Mouse (Mus musculus) spleen, postnatal 4 days (tissue): ENCODE measurements around the gene Hexim2.

ENCODE experiments used
- DNase-seq, 2 experiments: peaks; one replicate each; pipeline ENCODE4 v3.0.0; 2022; ENCODE audit warnings: low spot score in 2 of 2

The Hexim2 gene

DNA sequence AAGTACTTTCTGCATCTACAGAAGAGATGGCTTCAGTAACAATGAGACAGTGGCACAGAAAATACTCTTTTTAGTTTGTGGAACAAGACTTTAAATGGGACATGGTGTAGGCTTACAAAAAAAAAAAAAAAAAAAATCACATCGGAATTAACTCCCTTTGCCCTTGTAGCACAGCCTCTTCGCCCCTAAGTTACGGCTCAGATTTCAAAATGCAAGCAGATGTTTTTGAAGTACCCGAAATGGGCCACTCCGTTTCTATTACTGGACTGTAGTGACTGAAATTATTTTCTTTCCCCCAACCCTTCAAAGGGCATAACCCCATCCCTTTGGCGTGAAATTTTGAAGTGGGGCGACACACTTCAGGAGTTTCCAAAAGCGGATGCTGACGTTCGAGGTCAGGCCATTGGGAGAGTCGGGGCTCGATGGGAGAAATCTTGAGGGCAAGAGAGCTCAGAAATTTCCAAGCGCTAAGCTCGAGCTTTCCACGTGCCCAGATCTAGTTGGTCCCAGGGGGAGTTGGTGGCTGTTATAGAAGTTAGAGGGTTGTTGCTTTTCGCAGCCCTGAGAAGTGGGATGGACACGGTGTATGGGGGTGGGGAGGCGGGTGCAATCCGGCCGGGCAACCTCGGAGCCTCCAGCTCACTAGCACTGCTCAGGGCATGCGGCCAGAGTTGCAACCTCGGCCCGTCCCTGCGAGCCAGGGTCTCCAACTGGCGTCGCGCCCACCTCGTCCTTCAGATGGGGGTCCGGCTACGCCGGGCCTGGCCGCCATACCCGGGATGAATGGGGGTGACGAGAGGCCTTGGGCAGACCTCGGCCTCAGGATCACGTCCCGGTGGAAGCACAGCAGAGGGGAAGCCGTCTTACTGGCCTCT, at the start of gene Hexim2:
Hexim2 (plus strand) TSS at position 729 of the 875 bp plus-strand sequence.
- DNase-seq: peak; percentile 55 to 87

DNA sequence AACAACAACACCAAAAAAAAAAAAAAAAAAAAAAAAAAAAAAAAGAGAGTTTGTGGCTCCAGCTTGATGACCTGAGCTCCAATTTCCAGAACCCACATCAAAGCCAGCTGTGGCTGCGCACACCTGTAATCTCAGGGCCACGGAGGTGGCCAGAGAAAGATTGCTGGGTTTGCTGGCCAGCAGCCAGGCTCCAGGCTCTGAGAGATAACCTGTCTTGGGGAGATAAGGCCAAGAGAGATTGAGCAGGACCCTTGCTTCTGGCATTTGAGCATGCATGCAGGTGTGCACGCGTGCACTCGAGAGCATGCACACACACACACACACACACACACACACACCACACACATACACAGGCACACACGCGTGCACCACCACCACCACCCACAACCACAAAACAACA, 38.9 kb upstream of the Hexim2 start:
- no peak for DNase-seq

DNA sequence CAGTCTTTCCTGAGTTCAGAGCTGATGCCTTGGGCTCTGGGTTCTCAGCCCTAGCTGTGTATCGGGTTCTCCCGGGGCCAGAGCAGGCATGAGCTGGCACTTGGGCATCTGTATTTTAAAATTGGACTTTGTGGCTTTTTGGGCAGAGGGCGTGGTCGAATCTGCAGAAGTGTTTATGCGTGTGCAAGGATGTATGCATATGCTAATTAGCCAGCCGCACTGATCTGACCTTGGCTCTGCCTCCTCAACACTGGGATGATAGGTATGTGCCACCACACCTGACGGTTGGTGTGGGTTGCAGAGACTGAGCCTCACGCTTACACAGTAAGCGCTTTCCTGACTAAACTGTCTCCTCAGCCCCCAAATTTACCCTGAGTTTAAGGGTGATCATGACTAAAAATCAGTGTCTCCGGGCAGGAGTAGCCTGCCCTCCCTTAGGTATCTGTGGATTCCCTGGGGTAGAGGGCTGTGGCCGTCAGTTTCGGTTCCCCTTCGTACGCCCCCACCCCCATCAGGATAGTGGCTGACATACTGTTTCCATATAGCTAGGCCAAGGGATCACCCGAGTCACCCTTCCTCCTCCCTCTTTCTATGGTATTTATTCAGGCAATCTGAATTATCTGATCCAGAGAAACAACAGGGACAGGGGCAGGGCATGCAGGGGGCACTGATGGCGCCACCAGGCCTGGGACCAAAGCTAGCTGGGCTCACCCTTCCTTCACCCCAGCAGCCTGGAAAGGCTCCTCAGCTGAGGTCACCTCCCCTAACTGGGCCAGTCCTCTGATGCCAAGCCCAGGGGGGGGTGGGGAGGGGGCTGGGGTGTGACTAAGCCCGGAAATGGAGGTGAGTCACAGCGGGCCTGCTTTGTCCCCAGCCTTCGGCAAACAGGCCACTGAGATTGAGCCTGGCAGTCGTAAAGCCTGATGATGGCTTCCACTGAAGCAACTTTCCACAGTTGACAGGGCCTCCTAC, 38.1 kb upstream of the Hexim2 start:
- DNase-seq: peak in 1 of 2 experiments; percentile 24

DNA sequence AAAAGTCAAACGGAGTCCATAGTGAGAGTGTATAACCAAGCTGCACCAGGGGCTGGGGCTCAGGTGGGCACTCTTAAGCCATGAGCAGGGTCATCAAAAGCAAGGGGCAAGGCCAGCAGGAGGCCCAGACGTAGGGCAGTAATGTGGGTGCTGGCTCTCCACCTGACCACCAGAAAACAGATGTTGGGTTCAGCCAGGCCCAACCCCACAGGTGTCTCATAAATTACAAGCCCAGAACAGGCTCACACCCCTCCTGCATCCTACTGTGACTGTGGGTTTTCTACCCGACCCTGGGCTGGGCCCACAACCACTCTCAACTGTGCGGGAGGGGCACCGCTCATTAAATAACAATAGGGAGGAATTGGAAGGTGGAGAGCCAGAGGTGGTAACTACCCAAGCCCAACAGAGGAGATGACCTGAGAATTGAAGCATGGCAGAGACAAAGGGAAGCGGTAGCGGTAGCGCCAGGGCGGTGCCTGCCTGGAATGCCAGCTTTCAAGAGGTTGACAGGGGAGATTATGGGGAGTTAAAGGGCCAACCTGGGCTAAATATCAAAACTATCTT, 37.0 kb upstream of the Hexim2 start:
- no peak for DNase-seq

DNA sequence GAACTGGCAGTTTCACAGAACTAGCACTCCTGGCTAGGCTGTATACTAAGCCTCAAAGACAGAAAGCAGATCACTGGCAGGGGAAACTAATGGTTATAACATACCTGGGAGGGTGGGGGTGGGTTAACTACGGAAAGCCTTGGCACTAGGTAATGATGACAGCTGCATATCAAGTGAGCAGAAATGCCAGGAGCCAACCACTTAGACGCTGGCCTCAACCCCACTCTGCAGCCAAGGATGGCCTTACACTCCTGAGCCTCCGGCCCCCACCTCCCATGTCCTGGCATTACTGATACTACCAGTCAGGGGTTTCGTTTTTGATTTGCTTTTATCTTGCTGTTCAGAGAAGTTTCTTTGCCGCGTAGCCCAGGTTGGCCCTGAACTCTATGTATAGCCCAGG, 36.4 kb upstream of the Hexim2 start:
- DNase-seq: no peak

DNA sequence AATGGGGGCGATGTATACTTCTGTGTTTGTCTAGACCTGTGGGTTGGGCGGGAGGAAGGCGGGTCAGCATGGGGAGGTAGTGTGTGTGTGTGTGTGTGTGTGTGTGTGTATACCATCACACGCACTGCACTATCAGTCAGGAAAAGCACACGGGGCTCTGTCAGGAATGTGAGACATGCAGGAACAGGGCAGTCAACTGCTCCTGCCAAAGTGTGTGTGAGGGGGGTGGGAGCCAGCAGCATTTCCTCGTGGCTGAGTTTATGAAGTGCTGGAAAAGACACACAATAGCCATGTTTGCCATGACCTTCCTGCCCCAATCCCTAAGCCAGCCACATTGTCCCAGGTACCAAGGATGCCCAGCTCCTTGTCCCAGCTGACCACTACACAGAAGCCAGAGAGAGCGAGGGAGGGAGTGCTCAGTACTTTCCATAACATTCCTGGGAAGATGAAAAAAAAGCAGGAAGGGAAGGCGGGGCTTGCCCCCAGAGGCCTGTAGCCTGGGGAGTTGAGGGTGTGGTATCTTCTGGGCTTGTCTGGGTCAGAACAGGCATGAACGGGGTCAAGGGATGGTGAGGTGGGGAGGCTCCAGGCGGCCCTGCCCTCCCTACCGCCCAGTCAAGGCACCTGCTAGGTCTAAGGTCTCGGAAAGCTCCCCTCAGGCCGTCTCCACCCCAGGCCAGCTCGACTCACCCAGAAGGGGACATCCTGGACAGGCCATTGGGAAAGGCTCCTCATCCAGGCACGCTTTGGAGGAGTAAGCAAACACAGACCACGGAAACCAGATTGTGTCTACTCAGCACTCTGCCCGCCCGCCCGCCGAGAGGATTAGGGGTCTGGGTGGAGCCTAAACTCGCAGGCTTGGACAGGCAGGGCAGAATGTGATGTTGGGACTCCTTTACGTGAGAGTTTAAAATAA, 35.0 kb upstream of the Hexim2 start:
- DNase-seq: peak in 1 of 2 experiments; percentile 59

GRCm38 (mm10) chr11:103098531-103099190, 33.6 kb upstream of the Hexim2 start:
- no peak for DNase-seq

- DNase-seq: peak in 1 of 2 experiments; percentile 63
Observed at GRCm38 (mm10) chr11:103099352-103099940, 32.8 kb upstream of the Hexim2 start.

DNA sequence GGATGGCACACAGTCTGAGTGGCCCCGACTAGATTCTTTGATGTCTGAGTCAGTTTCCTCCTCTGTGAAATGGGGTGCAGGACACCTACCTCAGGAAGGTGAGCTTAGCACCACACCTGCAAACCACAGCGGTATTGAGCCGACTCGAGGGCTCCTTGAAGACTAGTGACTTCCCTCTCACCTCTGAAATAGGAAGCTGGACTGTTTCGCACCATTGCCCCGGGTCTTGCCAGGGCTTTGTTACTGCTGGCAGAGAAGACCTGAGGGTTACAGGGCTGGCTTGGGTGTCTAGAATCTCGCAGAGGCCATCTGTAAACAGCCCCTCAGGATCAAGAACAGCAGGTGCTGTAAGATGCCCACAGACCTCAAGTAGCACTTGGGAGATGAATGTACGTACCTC, 31.9 kb upstream of the Hexim2 start:
- no peak for DNase-seq

DNA sequence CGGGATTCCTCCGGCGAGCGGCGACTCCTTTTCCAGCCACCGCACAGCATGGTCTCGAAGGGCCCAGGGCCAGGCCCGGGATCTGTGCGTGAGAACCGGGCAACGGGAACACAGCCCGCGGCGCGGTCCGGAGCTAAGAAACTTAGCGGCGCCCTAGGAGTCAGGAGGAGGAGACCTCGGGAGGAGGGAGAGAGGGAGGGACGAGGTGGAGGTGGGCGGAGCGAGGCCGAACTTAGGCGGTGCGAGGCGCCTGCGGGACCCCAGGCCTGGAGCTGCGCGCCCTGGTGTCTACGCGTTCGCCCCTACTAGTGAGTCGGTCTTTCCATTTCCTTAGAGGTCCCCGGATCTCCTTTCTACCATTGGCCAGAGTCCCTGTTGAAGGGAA, 30.8 kb upstream of the Hexim2 start, which contains the start of the genes Plcd3 and Acbd4:
Plcd3 (minus strand) TSS at position 178 of the 385 bp plus-strand sequence.
Acbd4 (plus strand) TSS at position 202 of the 385 bp plus-strand sequence.
- DNase-seq: peak; percentile 57 to 77

DNA sequence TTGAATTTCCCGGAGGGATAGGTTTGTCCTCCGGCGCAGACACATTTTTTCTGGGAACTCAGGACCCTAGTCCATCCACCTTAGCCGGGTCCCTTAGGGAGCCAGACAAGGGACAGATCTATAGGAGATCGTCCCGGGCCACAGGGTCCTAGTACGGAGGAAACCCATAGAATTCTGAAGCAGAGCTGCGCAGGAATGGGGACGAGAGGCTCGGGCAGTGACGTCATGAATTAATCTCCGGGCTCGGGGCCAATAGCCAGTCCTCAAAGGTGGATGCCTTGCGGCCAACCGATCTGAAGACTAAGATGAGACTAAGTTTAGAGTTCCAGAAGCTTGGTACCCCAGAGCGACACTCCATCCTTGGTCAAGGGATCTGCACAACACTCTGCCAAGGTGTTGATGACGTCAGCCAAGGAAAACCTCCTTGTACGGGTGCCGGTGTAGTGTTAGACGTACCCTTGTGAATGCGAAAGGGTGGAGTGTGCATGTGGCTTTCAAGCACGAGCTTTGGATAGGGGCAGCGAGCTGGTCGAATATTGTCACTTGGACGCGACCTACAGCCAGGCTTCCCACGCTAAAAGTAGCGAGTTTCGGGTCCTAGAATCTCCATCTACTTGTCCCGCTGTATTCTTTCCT, 30.2 kb upstream of the Hexim2 start:
- DNase-seq: peak; percentile 54 to 67

GRCm38 (mm10) chr11:103102725-103103349, 29.4 kb upstream of the Hexim2 start:
- peak; percentile 98 to 100 for DNase-seq

GRCm38 (mm10) chr11:103103621-103104020, 28.6 kb upstream of the Hexim2 start:
- DNase-seq: no peak

GRCm38 (mm10) chr11:103104469-103104868, 27.8 kb upstream of the Hexim2 start:
- peak; percentile 52 to 66 for DNase-seq

GRCm38 (mm10) chr11:103105180-103105725, 27.0 kb upstream of the Hexim2 start:
- no peak for DNase-seq

GRCm38 (mm10) chr11:103105810-103106209, 26.4 kb upstream of the Hexim2 start:
- DNase-seq: peak in 1 of 2 experiments; percentile 58

DNA sequence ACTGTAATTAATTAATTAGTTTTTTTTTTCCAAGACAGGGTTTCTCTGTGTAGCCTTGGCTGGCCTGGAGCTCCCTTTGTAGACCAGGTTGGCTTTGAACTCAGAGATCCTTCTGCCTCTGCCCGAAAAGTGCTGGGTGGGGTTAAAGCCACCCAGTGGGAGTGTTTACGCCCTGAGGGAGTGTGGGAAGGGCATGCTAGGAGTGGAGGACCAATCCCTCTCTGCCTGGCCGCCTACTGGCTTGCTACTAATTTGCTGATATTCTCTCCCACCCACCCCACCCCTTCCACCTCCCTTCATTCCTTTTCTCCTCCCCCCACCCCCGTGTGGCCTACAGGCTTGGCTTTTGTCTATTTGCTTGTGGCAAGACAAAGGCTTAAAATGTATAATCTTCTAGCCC, 25.8 kb upstream of the Hexim2 start:
- DNase-seq: no peak

GRCm38 (mm10) chr11:103111301-103111700, 20.9 kb upstream of the Hexim2 start:
- peak in 1 of 2 experiments; percentile 58 for DNase-seq
